Mouse (Mus musculus) thymus, postnatal 4 days (tissue): ENCODE results near the gene Shroom1.
A peak's percentile ranks its signal among the peaks of the same experiment; 100 is the strongest.

Experiments
- DNase-seq: peaks from one replicate; pipeline ENCODE4 v3.0.0; 2021

Gene Shroom1

DNA sequence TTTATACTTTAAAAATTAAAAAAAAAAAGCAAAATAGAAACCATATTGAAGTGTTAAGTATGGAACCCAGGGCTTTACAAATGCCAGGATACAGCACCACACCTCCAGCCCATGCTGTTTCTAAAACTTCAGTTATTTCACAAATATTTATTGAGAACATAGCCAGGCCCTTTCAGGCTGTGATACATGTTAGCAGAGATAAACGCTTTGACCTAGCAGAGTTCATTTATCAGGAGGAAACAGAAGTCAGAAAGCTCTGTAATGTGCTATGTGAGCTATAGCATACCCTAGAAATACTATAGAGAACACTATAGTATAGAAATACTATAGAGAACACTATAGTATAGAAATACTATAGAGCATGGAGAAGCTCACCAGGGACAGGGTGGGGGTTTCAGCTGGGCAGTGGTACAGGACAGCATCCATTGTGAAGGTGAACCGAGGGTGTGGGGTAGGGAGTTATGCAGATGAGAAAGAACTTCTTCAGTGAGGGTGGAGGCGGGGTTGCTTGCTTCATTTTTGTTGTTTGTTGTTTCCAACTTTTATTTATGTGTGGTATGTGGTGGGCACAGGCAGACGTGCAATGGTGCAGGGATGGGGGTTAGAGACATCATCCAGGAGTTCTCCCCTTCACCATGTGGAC is 24.2 kb downstream of the Shroom1 start:
- DNase-seq, result no peak

DNA sequence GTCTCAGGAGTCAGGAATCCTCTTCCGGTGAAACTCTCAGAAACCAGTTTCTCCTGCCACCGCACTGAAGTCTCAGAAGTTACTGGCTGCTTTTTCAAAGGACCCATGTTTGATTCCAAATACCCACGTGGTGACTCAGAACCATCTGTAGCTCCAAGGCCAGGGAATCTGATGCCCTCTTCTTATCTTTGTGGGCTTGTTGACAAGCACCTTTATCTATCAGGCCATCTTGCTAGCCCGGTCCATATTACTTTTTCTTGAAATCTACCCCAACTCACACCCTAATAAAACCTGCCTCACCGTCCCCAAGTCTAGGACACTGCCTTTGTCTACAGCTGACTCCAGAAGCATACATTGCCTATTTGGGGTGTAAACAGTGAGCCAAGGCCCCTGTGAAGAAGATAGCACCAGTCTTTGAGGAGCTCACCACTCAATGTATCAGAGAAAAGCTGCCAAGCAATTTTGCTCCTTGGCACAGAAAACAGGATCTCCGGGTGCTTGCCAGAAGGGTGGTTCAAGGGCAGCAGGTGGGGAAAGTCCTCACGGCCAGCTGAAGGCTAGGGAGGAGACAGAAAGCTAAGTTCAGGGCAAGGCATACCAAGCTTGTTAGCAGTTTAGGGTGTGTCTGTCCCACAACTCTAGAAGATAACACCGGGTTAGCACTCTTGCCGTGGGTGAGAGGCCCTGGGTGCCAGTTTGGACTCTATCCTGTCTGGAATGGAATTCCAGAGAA is 26.3 kb downstream of the Shroom1 start:
- DNase-seq, result no peak

DNA sequence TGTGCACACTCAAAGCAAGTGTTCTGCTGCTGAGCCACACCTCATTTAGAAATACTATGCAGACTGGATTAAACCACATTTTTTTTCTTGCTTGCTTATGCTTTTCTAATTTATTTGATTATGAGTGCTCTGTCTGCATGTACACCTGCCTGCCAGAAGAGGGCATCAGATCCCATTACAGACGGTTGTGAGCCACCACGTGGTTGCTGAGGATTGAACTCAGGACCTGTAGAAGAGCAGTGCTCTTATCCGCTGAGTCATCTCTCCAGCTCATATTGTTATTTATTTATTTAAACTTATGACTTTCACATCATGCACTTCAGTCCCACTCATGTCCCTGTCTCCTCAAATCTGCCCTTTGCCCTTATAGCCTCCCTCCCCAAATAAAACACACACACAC is 28.7 kb downstream of the Shroom1 start:
- no peak for DNase-seq

DNA sequence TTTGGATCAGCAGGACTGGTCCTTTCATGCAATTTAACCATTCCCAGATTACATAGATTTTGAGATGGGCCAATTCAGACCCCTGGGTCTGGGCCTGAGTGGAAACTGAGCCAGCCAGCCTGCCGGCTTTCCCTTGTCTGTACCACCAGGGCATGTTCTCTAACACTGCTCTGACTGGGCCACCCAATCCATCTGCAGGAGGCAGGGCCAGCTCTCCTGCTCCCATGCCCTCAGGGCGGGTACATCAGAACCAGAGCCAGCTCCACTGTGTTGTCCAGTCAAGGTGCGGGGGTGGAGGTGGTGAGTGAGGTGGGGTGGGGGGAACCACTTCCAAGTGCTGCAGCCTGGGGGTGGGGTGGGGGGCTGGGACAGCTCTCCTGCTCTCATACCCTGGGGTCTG is 29.3 kb downstream of the Shroom1 start:
- no peak for DNase-seq

DNA sequence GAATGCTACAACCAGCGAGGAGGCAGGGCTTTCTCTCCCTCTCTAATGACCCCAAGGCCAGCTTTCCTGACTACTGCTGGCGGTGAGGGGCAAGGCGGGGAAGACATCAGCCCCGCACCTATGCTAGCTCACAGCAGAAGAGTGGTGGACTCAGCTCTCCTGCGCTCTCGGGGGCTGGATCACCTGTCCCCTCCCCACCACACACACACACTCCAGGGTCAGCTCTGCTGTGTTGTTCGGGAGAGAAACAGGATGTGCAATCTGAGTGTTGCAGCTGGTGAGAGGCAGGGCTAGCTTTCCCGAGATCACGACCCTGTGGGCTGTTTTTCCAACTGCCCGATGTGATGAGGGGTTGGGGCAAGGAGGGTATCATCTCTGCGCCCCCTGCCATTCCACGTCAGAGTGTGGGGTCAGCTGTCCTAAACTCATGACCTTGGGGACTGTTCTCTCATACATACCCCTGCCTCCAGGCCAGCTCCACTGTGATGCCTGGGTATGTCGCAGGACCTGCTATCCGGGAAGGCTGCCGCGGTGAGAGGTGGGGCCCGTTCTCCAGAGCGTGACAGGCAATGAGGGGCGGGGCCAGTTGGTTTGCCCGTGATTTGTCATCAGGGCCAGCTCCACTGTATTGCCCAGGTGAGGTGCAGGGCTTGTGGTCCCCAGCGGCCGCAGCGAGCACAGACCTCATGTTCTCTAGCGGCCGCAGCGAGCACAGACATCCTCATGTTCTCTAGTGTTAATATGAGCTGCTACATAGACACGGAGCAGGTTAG is 30.0 kb downstream of the Shroom1 start:
- DNase-seq, result peak; percentile 43

DNA sequence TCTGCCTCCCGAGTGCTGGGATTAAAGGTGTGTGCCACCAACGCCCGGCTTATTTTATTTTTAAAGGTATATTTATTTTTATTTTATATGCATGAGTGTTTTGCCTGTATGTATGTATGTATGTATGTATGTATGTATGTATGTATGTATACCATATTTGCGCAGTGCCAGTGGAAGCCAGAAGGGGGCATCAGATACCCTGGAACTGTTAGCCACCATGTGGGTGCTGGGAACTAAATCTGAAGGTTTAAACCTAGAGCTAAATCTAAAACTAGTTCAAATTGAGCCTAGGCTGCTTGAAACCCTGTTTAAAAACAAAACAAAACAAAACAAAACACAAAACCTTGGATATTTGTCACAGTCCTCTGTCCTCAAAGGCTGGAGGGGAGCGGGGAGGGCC is 32.0 kb downstream of the Shroom1 start:
- no peak for DNase-seq

DNA sequence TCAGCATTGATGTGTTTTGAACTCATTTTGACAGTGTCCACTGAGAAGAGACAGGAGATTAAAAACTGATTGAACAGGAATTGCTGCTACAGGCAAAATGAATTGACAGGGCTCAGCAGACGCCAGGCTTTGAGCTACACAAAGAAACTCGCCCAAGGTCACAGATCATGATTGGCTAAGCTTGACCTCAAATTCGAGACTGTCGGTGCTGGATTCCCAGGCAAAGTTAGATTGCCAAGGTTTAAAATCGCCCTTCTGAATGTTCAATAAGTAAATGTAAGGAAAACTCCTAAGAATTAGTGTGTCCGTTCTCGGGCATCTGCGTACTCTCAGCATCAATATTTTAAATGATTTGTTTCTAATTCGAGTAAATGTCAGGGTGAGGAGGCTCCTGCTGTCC is 32.4 kb downstream of the Shroom1 start:
- no peak for DNase-seq

DNA sequence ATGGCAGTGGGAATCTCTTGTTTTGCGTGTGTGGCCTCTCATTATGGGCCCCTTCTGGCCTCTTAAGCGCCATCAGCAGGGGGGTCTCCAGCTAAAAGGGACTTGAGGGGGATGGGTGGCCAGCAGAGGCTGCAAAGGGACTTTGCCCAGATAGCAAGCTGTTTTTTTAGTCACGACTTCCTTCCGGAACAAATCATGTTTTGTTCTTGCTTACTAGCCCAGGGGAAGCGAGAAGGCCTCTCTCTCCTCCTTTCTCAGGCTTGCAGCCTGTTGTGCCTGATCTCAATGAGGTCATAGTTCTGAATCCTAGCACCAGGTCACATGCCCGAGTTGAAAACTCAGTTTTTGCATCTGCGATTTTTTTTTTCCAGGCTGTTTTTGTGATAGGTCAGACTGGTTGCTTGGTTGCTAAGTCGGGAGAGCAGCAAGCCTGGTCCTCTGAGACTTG is 35.0 kb downstream of the Shroom1 start:
- DNase-seq, result no peak

DNA sequence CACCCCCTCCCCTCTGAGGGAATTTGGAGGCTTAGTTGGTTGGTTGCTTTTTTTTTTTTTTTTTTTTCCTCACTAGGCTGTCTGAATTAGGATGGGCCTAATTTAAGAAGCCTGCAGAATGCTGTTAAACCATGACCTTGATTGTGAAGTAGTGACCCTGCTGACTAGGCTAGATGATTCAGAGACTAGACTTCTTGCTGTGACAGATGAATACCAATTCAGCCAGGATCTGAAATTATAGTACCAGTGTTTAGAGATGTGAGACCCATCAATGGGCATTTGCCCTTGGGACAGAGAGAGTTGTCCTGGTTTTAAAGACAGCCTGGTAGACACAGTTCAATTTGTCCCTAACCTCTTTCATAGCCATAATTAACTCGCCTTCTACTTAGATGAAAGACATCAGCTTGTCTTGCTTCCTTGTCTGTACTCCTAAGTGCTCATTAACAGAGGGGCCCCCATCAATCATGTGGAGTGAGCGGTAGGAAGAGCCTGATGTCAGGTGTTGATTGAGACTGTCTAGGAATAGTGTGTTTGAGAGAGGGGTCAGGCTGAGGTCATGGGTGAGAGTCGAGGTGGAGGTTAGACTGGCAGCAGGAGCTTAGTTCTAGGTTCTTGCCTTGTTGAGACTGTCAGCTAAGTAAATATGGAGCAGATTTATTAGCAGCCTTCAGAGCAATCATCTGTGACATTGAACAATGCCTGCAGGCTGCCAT is 36.4 kb downstream of the Shroom1 start:
- no peak for DNase-seq

DNA sequence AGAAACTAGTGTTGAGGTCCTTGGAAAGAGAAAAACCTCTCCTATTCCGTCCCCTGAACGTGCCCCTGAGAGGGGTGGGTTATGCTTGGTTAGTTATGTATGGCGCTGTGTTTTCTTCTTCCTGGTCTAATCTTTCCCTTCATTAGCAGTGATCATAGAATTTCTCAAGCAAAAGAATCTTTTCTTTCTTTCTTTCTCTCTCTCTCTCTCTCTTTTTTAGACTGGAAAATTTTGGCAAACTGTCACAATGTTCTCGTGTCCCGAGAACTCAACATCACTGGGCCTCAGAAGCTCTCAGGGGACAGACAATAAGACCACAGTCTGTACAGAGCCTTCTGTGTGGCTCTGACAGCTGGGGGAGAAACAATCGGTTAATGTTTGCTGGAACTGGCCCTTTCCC is 38.4 kb downstream of the Shroom1 start:
- no peak for DNase-seq

DNA sequence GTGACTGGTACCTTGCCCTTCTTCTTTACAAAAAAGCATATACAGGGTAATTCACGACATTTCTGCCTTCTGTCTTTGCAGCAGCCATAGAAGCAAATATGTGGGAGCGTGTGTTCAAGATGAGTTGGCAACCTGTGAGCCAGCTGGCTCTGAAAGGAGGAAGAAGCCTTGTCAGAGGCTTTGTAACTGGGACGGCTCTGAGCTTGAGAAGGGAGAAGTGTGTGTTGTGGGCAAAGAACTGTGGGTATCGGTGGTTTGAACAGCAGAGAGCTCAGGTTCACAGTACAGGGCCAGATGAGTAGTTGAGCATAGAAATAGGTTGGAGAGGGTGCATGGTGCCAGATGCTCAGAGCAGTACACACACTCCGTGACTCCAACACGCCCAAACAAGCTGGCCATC is 39.9 kb downstream of the Shroom1 start:
- DNase-seq, result peak; percentile 47

DNA sequence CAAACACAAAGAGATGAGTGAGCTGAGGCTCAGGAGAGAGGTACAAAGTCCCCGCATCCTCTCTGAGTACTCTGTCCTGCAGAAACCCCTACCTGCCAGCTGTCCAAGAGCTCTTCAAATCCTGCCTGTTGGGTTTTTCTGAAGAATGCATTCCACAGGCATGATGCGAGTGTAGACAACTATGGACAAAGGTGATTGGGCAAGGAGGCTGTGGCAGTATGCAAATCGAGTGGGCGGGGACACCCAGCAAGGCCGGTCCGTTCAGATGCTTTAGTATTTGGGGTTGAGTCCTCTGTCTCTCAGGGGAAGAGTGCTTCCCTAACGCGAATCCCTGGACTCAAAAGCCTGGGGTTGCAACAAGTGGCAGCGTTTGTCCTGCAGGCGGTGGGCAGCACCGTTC is 43.6 kb downstream of the Shroom1 start:
- no peak for DNase-seq

DNA sequence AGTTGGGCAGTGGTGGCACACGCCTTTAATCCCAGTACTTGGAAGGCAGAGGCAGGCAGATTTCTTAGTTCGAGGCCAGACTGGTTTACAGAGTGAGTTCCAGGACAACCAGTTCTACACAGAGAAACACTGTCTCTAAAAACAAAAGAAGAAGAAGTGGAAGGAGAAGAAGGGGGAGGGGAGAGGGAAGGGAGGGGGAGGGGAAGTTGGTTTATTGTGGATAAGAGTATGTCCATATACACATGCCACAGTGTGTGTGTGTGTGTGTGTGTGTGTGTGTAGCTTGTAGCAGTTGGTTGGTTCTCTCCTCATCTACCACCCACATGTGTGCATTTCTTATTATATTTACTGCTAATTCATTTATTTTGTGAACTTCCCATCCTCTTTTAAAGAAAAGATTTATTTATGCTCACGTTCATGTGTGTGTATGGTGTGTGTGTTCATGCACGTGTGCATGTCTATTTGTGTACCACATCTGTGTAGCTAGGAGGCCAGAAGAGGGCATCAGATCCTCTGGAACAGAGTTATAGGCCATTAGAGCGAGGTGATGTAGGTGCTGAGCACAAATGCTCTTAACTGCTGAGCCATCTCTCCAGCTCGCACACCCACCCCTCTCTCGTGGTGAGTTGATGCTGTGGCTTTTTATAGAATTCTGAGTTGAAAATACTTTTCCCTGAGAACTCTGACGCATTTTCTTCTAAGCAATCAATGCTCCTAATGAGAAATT is 45.2 kb downstream of the Shroom1 start:
- no peak for DNase-seq

DNA sequence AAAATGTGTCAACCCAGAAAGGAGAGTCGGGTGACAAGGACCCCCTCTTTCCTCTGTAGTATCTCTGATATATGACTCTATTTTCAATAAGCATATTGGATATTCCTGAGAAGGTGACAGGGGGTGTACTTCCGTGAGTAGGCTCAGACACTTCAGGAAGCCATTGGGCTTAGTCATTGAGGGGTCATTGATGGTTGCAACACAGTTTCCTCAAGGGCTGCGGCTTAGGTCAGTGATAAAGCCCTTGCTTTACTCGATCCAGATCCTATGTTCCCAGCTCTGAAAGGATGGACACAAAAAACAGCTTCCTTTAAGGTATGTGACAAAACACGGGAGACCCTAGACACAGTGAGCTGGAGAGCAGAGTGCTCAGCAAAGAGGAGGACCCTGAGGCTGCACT is 46.7 kb downstream of the Shroom1 start:
- no peak for DNase-seq

DNA sequence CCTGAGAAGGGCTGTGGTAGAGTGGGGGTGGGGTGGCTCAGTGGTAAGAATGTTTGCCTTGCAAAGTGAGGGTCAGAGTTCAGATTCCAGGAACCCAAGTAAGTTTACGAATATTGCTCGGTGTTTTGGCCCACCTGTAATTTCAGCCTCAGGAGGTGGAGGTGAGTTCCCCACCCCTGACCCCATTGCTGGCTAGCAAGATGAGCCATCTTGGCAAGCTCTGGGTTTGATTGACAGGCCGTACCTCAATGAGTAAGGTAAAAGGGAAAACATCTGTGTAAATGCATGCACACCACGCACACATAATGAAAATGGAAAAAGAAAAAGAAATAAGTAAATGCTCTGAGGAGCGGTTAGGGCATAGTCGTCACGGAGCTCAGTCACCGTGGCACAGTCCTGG is 47.4 kb downstream of the Shroom1 start:
- DNase-seq, result no peak

DNA sequence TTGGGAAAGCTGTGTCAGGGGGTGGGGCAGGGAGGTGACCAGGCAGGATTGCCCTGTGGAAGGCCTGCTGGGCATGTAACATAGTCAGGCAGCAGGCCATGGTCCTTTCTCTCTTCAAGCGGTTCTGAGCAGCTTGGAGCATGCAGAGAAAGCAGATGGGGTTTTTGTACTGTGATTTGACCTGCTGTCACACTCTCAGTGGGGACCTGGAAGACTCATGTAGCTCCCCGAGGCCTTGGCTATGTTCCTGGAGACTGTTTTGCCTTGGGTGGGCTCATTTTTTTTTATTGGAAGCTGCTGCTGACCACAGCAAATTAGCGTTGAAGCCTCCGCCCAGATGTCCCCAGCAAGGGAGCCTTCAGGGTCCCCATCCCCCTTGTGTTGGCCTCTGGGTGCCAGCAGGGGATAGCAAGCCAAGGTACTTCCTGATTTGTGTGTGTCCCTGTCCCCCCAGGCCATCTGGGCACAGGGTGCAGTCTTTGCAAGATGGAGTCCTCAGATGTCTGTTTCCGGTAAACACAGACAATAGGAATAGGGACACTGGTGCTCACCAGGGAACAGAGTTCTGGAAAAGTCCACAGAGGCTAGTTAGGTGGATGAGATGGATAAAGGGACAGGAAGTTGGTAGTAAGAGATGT is 48.1 kb downstream of the Shroom1 start:
- no peak for DNase-seq

DNA sequence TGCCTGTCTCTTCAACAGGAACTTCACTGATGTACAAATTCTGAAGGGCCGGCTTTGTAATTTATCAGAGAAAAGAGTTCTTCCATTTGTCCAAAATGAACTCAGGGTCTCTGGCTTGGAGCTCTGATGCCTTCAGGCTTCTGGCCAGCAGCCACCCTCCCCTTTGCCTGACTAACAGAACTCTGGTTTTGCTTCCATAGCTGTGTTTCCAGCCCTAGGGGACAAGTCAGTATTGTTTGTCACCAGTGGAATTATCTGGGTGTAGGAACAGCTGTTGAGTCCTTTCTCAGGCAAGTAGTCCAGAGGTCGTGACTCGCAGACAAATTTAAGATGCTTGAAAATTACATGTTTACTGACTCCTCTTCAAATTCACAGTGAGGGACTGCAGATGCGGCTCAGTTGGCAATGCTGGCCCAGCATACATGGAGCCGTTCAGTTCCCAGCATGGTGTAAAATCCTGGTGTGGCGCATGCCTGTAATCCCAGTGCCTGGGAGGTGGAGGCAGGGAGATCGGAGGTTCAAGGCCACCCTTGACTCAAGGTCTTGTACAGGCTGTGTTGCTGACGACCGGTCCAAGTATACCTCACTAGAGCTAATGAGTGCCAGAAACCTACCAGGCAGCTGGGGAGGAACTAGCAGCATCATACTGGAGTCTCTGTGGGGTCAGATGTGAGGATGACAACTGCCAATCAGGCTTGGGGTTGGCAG is 50.2 kb downstream of the Shroom1 start:
- DNase-seq, result no peak

DNA sequence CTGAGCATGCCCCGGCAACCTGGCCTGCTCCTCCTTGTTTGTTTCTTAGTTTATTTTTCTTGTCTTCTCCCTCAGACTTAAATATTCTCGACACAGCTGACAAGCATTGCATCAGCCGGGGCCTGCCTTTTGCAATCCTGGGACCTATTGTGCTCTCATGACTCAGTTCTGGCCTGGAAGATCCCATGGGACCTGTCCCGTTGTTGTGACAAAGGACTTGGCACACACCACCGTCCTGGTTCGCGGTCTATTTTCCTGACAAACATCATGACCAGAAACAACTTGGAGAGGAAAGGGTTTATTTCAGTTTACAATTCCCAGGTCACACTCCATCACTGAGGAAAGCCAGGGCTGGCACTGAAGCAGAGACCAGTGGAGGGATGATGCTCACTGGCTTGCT is 51.1 kb downstream of the Shroom1 start:
- no peak for DNase-seq

DNA sequence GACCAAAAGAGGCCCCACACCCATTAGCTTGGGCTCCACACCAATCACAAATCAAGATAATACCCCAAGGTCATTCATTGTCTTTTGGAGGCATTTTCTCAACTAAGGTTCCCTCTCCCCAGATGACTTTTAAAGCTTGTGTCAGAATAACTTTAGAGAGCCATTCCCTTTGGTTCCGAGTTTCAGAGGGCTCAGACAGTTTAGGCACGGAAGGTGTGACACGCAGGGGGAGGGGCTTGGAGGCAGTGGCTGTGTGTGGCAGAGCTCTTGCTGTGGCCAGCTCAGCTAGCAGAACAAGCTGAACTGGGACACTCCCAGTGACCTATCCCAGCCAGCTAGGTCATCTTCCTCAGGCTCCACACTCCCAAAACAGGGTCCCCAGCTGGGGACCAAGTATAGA is 51.6 kb downstream of the Shroom1 start:
- DNase-seq, result no peak

DNA sequence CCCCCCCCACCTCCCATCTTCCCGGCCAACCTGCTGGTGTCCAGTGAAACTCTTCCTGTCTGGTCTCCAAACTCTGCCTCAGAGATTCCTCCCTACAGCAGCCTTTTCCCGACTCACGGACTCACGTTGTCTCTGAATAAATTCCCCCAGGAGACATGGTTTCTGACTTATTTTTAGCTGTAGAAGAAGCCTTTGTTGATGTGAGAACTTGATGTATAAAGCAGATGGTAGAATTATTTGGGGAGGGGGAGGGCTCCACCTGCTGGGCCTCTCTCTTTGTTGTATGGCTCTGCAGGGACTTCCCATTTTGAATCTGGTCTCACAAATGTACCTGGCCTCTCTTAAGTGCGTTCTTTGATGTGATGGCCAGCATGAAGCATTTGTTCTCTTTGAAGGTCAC is 53.3 kb downstream of the Shroom1 start:
- no peak for DNase-seq
